Mouse (Mus musculus) MEL (cell line): ENCODE data around the gene Alg12.

Experiments
- CTCF ChIP-seq, 3 experiments: IDR thresholded peaks in 2 of 3; conservative IDR thresholded peaks in 1 of 3; 2 replicates each; pipeline ENCODE4 v1.5.1; 2011 to 2012; ENCODE audit warnings: low read length in 3 of 3, low read depth in 2 of 3, mild to moderate bottlenecking in 2 of 3, improper control_type of control experiment in 1 of 3, inconsistent platforms in 1 of 3, mixed read lengths in 1 of 3, moderate library complexity in 1 of 3; ENCODE audit not compliant: control insufficient read depth in 1 of 3, insufficient read depth in 1 of 3, poor library complexity in 1 of 3, severe bottlenecking in 1 of 3
- EP300 ChIP-seq, 2 experiments: IDR thresholded peaks; 2 replicates each; pipeline ENCODE4 v1.6.1; 2011; ENCODE audit warnings: improper control_type of control experiment in 2 of 2, low read length in 2 of 2, low read depth in 1 of 2, mild to moderate bottlenecking in 1 of 2
- GATA1 ChIP-seq: IDR thresholded peaks from 2 replicates; pipeline ENCODE4 v1.6.1; 2011; ENCODE audit warnings: low read depth, low read length, improper control_type of control experiment
- MAFK ChIP-seq: IDR thresholded peaks from 2 replicates; pipeline ENCODE4 v1.6.1; 2011; ENCODE audit warnings: low read depth, mild to moderate bottlenecking, low read length, improper control_type of control experiment, borderline replicate concordance
- MAX ChIP-seq: IDR thresholded peaks from 2 replicates; pipeline ENCODE4 v1.6.1; 2011; ENCODE audit warnings: low read length, improper control_type of control experiment
- MYC ChIP-seq: IDR thresholded peaks from 2 replicates; pipeline ENCODE4 v1.6.1; 2011; ENCODE audit warnings: low read depth, mild to moderate bottlenecking, low read length, improper control_type of control experiment, moderate library complexity
- POLR2A ChIP-seq, 2 experiments: IDR thresholded peaks; 2 replicates each; pipeline ENCODE4 v1.6.1; 2011 to 2012; ENCODE audit warnings: low read length in 2 of 2, mild to moderate bottlenecking in 2 of 2, control low read depth in 1 of 2, improper control_type of control experiment in 1 of 2, low read depth in 1 of 2, moderate library complexity in 1 of 2; ENCODE audit not compliant: control insufficient read depth in 1 of 2, insufficient read depth in 1 of 2, poor library complexity in 1 of 2

- TF ChIP-seq CTCF (IDR thresholded peaks at IDR 0.05 in 2 of 3, conservative IDR thresholded peaks at IDR 0.05 in 1 of 3; ENCODE audit: control insufficient read depth in 1 of 3, insufficient read depth in 1 of 3, low read depth in 2 of 3, low read length in 3 of 3, poor library complexity in 1 of 3, severe bottlenecking in 1 of 3) (peak in 2 of 3 experiments; percentile 5 to 19; a peak in 3 of 6 replicates), GATA1 (no peak), MAFK (no peak), POLR2A (IDR thresholded peaks at IDR 0.05; ENCODE audit: control insufficient read depth in 1 of 2, insufficient read depth in 1 of 2, low read depth in 1 of 2, low read length in 2 of 2, poor library complexity in 1 of 2) (peak in 1 of 2 experiments; percentile 55; a peak in 1 of 4 replicates), MAX (no peak), MYC (no peak; the same call in 1 of the 2 replicates), EP300 (IDR thresholded peaks at IDR 0.05; ENCODE audit: low read depth in 1 of 2, low read length in 2 of 2) (no peak)
These were observed 18.2 kb upstream of the Alg12 start for GRCm38 (mm10) chr15:88837199-88837932.
